Mouse (Mus musculus) embryonic fibroblast, embryonic 13.5 days (primary cell): ENCODE data around the gene Zfp385c. TPM values are rescaled to one million over a fixed set of nuclear protein-coding genes. Genes with fewer than 3 reads are reported as not detected.
A peak's percentile ranks its signal among the peaks of the same experiment; 100 is the strongest.

Experiments used
- H3K27ac ChIP-seq: 2 replicates; pipeline ENCODE4 v1.5.1; 2012; ENCODE audit warnings: low read length, control low read depth, inconsistent platforms; ENCODE audit not compliant: insufficient read depth
- H3K4me1 ChIP-seq: 2 replicates; pipeline ENCODE4 v1.6.1; 2011; ENCODE audit warnings: low read length; ENCODE audit not compliant: control insufficient read depth, insufficient read depth
- H3K4me3 ChIP-seq: 2 replicates; pipeline ENCODE4 v1.5.1; 2011; ENCODE audit warnings: mild to moderate bottlenecking, control low read depth, low read length; ENCODE audit not compliant: insufficient read depth
- CTCF ChIP-seq: IDR thresholded peaks from 2 replicates; pipeline ENCODE4 v1.5.1; 2011; ENCODE audit warnings: mild to moderate bottlenecking, control low read depth, low read length, moderate library complexity, borderline replicate concordance; ENCODE audit not compliant: insufficient read depth
- POLR2A ChIP-seq: IDR thresholded peaks from 2 replicates; pipeline ENCODE4 v1.6.1; 2011; ENCODE audit warnings: low read depth, mild to moderate bottlenecking, control low read depth, low read length, moderate library complexity
- polyA plus RNA-seq: library from polyadenylated mRNA; stranded (reverse); fragments of >200 nt; gene quantifications from 2 replicates; pipeline ENCODE4 v1.2.4, GENCODE M21; 2011; ENCODE audit warnings: low read depth; ENCODE audit not compliant: missing spikeins, insufficient read length

Gene Zfp385c
- polyA plus RNA-seq, 1 experiment, result 1.1 TPM

- no peak for TF ChIP-seq CTCF
- Histone ChIP-seq H3K4me1 (no peaks in the 10 kb centered on the region), H3K27ac (no peak overlapping the region), H3K4me3 (no peak overlapping the region)
Measured at GRCm38 (mm10) chr11:100643612-100644575, 48.4 kb downstream of the Zfp385c start.

GRCm38 (mm10) chr11:100640159-100640906, 51.9 kb downstream of the Zfp385c start:
- Histone ChIP-seq H3K27ac (no peak overlapping the region), H3K4me3 (no peak overlapping the region), H3K4me1 (no peaks in the 10 kb centered on the region)
- TF ChIP-seq CTCF, result 0 out of 2 replicates have a peak, but pooled peaks have one; percentile 25
- TF ChIP-seq POLR2A, result no peak

GRCm38 (mm10) chr11:100634530-100634929, 57.7 kb downstream of the Zfp385c start:
- TF ChIP-seq CTCF (no peak), POLR2A (no peak)
- Histone ChIP-seq H3K4me1 (no peaks in the 10 kb centered on the region), H3K4me3 (no peak overlapping the region), H3K27ac (no peak overlapping the region)

DNA sequence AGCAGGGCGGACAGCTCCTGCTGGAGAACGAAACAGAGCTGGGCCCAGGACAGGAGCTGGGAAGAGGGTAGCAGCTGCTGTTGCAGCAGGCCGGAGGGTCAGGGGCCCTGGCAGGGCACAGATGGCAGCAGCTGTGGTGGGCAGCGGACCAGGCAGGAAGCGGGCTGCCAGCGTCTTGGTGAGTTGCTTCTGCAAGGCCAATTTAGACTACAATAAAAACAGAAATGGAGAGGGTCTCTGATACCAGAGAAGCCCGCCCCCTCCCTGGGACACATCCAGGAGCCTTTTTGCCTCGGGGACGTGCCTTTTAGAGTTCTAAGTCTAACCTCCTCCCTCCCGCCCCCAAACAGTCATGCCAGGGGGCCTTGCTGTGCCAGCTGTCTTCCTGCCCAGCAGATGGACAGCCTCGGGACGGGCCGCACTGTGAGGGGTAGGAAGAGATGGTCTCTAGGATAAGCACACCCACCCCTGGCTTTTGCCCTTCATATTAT, 63.3 kb downstream of the Zfp385c start:
- Histone ChIP-seq H3K27ac (no peak overlapping the region), H3K4me1 (no peaks in the 10 kb centered on the region), H3K4me3 (no peak overlapping the region)
- TF ChIP-seq POLR2A (no peak), CTCF (no peak)

DNA sequence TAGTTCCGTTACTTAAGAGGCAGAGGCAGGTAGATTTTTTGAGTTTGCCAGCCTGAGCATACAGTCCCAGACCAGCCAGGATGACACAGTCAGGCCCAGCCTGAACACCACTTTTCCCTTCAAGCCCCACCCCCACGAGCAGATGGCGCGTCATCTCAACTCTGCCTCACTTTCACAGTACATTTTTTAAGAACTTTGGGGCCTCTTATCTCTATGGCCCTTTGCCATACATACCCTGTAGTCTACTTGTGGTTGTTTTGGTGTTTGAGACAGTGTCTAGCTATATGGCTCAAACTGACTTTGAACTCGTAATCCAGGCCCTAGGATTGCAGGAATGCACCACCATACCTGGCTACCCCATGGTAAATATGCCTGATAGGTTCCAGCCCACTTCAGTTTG, 64.2 kb downstream of the Zfp385c start:
- Histone ChIP-seq H3K4me1 (no peaks in the 10 kb centered on the region), H3K4me3 (no peak overlapping the region), H3K27ac (no peak overlapping the region)
- 0 out of 2 replicates have a peak, but pooled peaks have one; percentile 14 for TF ChIP-seq POLR2A
- no peak for TF ChIP-seq CTCF

DNA sequence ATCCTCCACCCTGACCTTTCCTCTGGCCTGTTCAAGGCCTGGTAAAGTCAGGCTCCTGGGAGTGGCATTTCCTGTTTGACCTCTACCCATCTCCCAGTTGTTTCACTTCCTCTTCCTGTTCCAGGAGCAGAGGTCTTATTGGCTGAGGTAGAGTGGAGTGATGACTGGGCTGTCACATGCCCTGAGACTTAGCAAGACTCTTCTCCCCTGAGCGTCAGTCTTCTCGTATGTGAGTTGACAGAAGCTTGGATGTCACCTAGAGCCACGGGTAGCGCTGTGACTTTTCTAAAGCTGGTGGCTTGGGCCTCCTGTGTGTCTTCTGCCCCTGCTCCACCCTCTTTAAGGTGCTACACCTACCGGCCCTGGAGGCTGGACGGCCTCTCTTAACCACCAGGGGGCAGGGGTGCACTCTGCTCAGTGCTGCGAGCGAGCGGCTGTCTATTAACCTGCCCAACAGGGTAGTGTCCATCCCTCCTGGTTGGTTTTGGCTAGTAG, 65.5 kb downstream of the Zfp385c start:
- no peak overlapping the region for H3K27ac ChIP-seq
- TF ChIP-seq CTCF (peak; percentile 74), POLR2A (no peak)
- H3K4me1 ChIP-seq, result no peaks in the 10 kb centered on the region
- no peak overlapping the region for H3K4me3 ChIP-seq

- Histone ChIP-seq H3K4me3 (no peak overlapping the region), H3K4me1 (no peaks in the 10 kb centered on the region), H3K27ac (no peak overlapping the region)
- TF ChIP-seq POLR2A, result no peak
- no peak for TF ChIP-seq CTCF
Measured at GRCm38 (mm10) chr11:100625754-100626700, 66.2 kb downstream of the Zfp385c start.

DNA sequence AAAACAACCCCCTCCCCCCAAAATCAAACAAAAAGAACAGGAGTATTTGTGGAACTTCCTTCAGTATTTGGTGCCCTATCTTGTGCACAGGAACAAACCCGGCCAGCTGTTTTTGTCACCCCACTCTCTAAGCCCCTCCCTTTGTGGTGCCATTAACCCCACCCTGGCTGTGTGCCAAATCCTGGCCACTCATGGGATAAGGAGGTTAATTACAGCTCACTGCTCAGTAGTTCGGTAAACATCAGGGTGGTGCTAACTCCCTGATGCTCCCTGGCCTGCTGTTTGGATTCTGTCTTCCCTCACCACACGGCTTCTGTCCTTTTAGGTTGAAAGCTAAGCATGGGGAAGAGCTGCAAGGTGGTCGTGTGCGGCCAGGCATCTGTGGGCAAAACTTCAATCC, 68.4 kb downstream of the Zfp385c start:
- no peak for TF ChIP-seq POLR2A
- TF ChIP-seq CTCF, result no peak
- Histone ChIP-seq H3K27ac (no peak overlapping the region), H3K4me3 (peak overlapping the region; percentile 18; the same call in 1 of the 2 replicates), H3K4me1 (no peaks in the 10 kb centered on the region)

- TF ChIP-seq CTCF, result peak; percentile 42
- TF ChIP-seq POLR2A, result peak; percentile 86
- H3K4me1 ChIP-seq, result no peaks in the 10 kb centered on the region; the same call in 1 of the 2 replicates
- H3K4me3 ChIP-seq, result peak overlapping the region; percentile 93
Measured at GRCm38 (mm10) chr11:100622714-100623113, 69.5 kb downstream of the Zfp385c start.

More at GRCm38 (mm10) chr11:100622714-100623113, 69.5 kb downstream of the Zfp385c start:
- H3K27ac ChIP-seq, result peak overlapping the region; percentile 70
